Mouse (Mus musculus): ENCODE measurements around the gene Armcx2. TPM values are rescaled to one million over a fixed set of nuclear protein-coding genes. Genes with fewer than 3 reads are reported as not detected.

Armcx2 gene
- 49.4 TPM for polyA plus RNA-seq (2012; fragmentation: generic; extraction: Trizol)

GRCm38 (mm10) chrX:134808755-134809224 lies at the start of gene Armcx2:
Armcx2 (minus strand) TSS chrX:134809221.
- H3K79me2 ChIP-seq (ENCODE audit: control insufficient read depth, insufficient read depth): no peaks in the 10 kb centered on the region
- TF ChIP-seq POLR2AphosphoS2 (IDR thresholded peaks at IDR 0.05; ENCODE audit: insufficient read length, low read depth): peak; percentile 71
- TF ChIP-seq POLR2A (IDR thresholded peaks at IDR 0.05; ENCODE audit: insufficient read length, low read depth): peak; percentile 70
- TF ChIP-seq E2F4 (IDR thresholded peaks at IDR 0.05; ENCODE audit: insufficient read depth): no peak
- TF ChIP-seq USF1 (IDR thresholded peaks at IDR 0.05; ENCODE audit: low read depth): peak; percentile 92
- TF ChIP-seq MYOD1 (IDR thresholded peaks at IDR 0.05; ENCODE audit: control insufficient read depth in 1 of 3, insufficient read length in 2 of 3, low read depth in 2 of 3): peak in 2 of 3 experiments; percentile 68 to 85
- TF ChIP-seq MYOG (IDR thresholded peaks at IDR 0.05; ENCODE audit: control insufficient read depth in 1 of 3, insufficient read depth in 1 of 3, insufficient read length in 2 of 3, low read depth in 2 of 3): no peak

GRCm38 (mm10) chrX:134849662-134850061 lies 40.6 kb upstream of the Armcx2 start:
- H3ac ChIP-seq (ENCODE audit: control insufficient read depth, insufficient read length): no peak overlapping the region
- H3K36me3 ChIP-seq (ENCODE audit: control insufficient read depth, insufficient read depth): no peaks in the 10 kb centered on the region
- H3K4me3 ChIP-seq: no peak overlapping the region
- no peaks in the 10 kb centered on the region for H3K79me2 ChIP-seq (ENCODE audit: control insufficient read depth, insufficient read depth)
- H3K27me3 ChIP-seq (ENCODE audit: control insufficient read depth, insufficient read depth, insufficient read length): no peaks in the 10 kb centered on the region
- no peak for TF ChIP-seq MYOG (IDR thresholded peaks at IDR 0.05; ENCODE audit: control insufficient read depth in 1 of 3, insufficient read depth in 1 of 3, insufficient read length in 2 of 3, low read depth in 2 of 3)
- no peak for TF ChIP-seq REST (IDR thresholded peaks at IDR 0.05; ENCODE audit: insufficient read depth, insufficient read length)
- TF ChIP-seq SRF (IDR thresholded peaks at IDR 0.05; ENCODE audit: control insufficient read depth, insufficient read length, low read depth): no peak
- no peak overlapping the region for H3K4me2 ChIP-seq (ENCODE audit: low read depth)

More at GRCm38 (mm10) chrX:134808755-134809224, at the start of gene Armcx2:
- no peaks in the 10 kb centered on the region for H3K36me3 ChIP-seq (ENCODE audit: control insufficient read depth, insufficient read depth)
- peak within 1 kb of the TSS; percentile 72 for H3K4me3 ChIP-seq
- peak within 1 kb of the TSS; percentile 70 for H3K4me2 ChIP-seq (ENCODE audit: low read depth)
- H3K27me3 ChIP-seq (ENCODE audit: control insufficient read depth, insufficient read depth, insufficient read length): no peaks in the 10 kb centered on the region
- H3ac ChIP-seq (ENCODE audit: control insufficient read depth, insufficient read length): no peak within 1 kb of the TSS

GRCm38 (mm10) chrX:134844424-134844823 lies 35.4 kb upstream of the Armcx2 start:
- Histone ChIP-seq H3K27me3 (ENCODE audit: control insufficient read depth, insufficient read depth, insufficient read length) (no peaks in the 10 kb centered on the region), H3K4me2 (ENCODE audit: low read depth) (no peak overlapping the region), H3K36me3 (ENCODE audit: control insufficient read depth, insufficient read depth) (no peaks in the 10 kb centered on the region), H3K4me3 (no peak overlapping the region), H3K79me2 (ENCODE audit: control insufficient read depth, insufficient read depth) (no peaks in the 10 kb centered on the region), H3ac (ENCODE audit: control insufficient read depth, insufficient read length) (no peak overlapping the region)
- no peak for TF ChIP-seq MYOG (IDR thresholded peaks at IDR 0.05; ENCODE audit: control insufficient read depth in 1 of 3, insufficient read depth in 1 of 3, insufficient read length in 2 of 3, low read depth in 2 of 3)
- no peak for TF ChIP-seq CEBPB (IDR thresholded peaks at IDR 0.05; ENCODE audit: insufficient read depth, poor library complexity, severe bottlenecking)
- no peak for TF ChIP-seq USF1 (IDR thresholded peaks at IDR 0.05; ENCODE audit: low read depth)
- no peak for TF ChIP-seq POLR2A (IDR thresholded peaks at IDR 0.05; ENCODE audit: insufficient read length, low read depth)
- TF ChIP-seq TCF3 (IDR thresholded peaks at IDR 0.05; ENCODE audit: insufficient read length, low read depth): no peak
- no peak for TF ChIP-seq MAX (IDR thresholded peaks at IDR 0.05; ENCODE audit: low read depth)
- TF ChIP-seq SRF (IDR thresholded peaks at IDR 0.05; ENCODE audit: control insufficient read depth, insufficient read length, low read depth): no peak
- no peak for TF ChIP-seq TCF12 (IDR thresholded peaks at IDR 0.05; ENCODE audit: insufficient read depth, poor library complexity, severe bottlenecking)
- TF ChIP-seq POLR2AphosphoS2 (IDR thresholded peaks at IDR 0.05; ENCODE audit: insufficient read length, low read depth): no peak
- TF ChIP-seq MYOD1 (IDR thresholded peaks at IDR 0.05; ENCODE audit: control insufficient read depth in 1 of 3, insufficient read length in 2 of 3, low read depth in 2 of 3): no peak
- no peak for TF ChIP-seq E2F4 (IDR thresholded peaks at IDR 0.05; ENCODE audit: insufficient read depth)
- TF ChIP-seq REST (IDR thresholded peaks at IDR 0.05; ENCODE audit: insufficient read depth, insufficient read length): no peak

- Histone ChIP-seq H3ac (ENCODE audit: control insufficient read depth, insufficient read length) (no peak overlapping the region), H3K79me2 (ENCODE audit: control insufficient read depth, insufficient read depth) (no peaks in the 10 kb centered on the region), H3K4me3 (no peak overlapping the region), H3K27me3 (ENCODE audit: control insufficient read depth, insufficient read depth, insufficient read length) (no peaks in the 10 kb centered on the region), H3K36me3 (ENCODE audit: control insufficient read depth, insufficient read depth) (no peaks in the 10 kb centered on the region), H3K4me2 (ENCODE audit: low read depth) (no peak overlapping the region)
- no peak for TF ChIP-seq MYOG (IDR thresholded peaks at IDR 0.05; ENCODE audit: control insufficient read depth in 1 of 3, insufficient read depth in 1 of 3, insufficient read length in 2 of 3, low read depth in 2 of 3)
- no peak for TF ChIP-seq MYOD1 (IDR thresholded peaks at IDR 0.05; ENCODE audit: control insufficient read depth in 1 of 3, insufficient read length in 2 of 3, low read depth in 2 of 3)
- TF ChIP-seq SRF (IDR thresholded peaks at IDR 0.05; ENCODE audit: control insufficient read depth, insufficient read length, low read depth): no peak
- no peak for TF ChIP-seq MAX (IDR thresholded peaks at IDR 0.05; ENCODE audit: low read depth)
- TF ChIP-seq REST (IDR thresholded peaks at IDR 0.05; ENCODE audit: insufficient read depth, insufficient read length): no peak
- no peak for TF ChIP-seq TCF3 (IDR thresholded peaks at IDR 0.05; ENCODE audit: insufficient read length, low read depth)
- TF ChIP-seq POLR2AphosphoS2 (IDR thresholded peaks at IDR 0.05; ENCODE audit: insufficient read length, low read depth): no peak
- no peak for TF ChIP-seq E2F4 (IDR thresholded peaks at IDR 0.05; ENCODE audit: insufficient read depth)
- no peak for TF ChIP-seq TCF12 (IDR thresholded peaks at IDR 0.05; ENCODE audit: insufficient read depth, poor library complexity, severe bottlenecking)
- no peak for TF ChIP-seq USF1 (IDR thresholded peaks at IDR 0.05; ENCODE audit: low read depth)
- no peak for TF ChIP-seq POLR2A (IDR thresholded peaks at IDR 0.05; ENCODE audit: insufficient read length, low read depth)
- TF ChIP-seq CEBPB (IDR thresholded peaks at IDR 0.05; ENCODE audit: insufficient read depth, poor library complexity, severe bottlenecking): no peak
Measured at GRCm38 (mm10) chrX:134830508-134830907, 21.5 kb upstream of the Armcx2 start.
